8 mouse cellular contexts compared by ENCODE assay signal in the genomic region with DNA sequence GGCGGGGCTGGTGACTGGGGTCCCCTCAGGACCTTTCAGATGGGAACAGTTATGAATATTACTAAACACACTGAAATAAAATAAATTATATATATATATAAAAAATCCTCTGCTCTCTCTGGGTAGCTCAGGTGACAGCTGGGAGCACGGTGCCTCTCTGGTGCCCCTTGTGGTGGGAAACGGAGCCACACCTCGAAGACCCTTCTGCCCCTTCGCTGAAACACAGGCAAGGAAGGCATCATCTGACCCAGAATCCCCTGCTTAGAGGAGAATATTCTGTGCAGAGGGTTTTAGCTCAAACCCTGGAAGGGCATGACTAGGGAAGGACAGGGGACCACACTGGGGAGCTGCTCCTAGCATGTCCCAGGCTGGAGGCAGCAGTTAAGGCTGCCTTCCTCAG.
DNase-seq lines count a peak whose midpoint lies in the region; ATAC-seq lines count a peak whose summit lies in the region.
"Had no signal": no experiment of that assay in that cellular context is flagged by ENCODE, and none has a peak within 500 bp of the region (broad histone marks: within the 10 kb centered on the region; RNA-seq: fewer than 3 reads in every experiment).

No protein-coding gene starts in this region.

- H3K4me2 ChIP-seq in kidney, embryonic 15.5 days, result no peak overlapping the region

- WGBS in kidney, embryonic 15.5 days, result 10% methylated on average over 5 of the region's 5 CpGs
- WGBS in limb, embryonic 10.5 days, result 4% methylated on average over 5 of the region's 5 CpGs

- peak; percentile 15 for DNase-seq in kidney, adult 9 months
- peak; percentile 55 for DNase-seq in ES-CJ7 (ENCODE audit: low read depth, low spot score)
- DNase-seq in limb, embryonic 10.5 days (ENCODE audit: low spot score), result peak; percentile 74
- peak; percentile 22 for DNase-seq in testis, postnatal 14 days (ENCODE audit: low spot score)
- no peak for DNase-seq in left cerebral cortex, adult 8-10 months (ENCODE audit: low spot score in 2 of 2)

- H3K27ac ChIP-seq in kidney, embryonic 15.5 days, result no peak overlapping the region
- no peak overlapping the region for H3K27ac ChIP-seq in limb, embryonic 10.5 days
- H3K27ac ChIP-seq: macrophage had no signal

- no peaks in the 10 kb centered on the region for H3K4me1 ChIP-seq in kidney, embryonic 15.5 days
- no peaks in the 10 kb centered on the region for H3K4me1 ChIP-seq in limb, embryonic 10.5 days

- no peak overlapping the region for H3K4me3 ChIP-seq in kidney, embryonic 15.5 days (replicated peaks)
- no peak overlapping the region for H3K4me3 ChIP-seq in limb, embryonic 10.5 days

- H3K27me3 ChIP-seq in kidney, embryonic 15.5 days, result no peaks in the 10 kb centered on the region
- no peaks in the 10 kb centered on the region for H3K27me3 ChIP-seq in limb, embryonic 10.5 days (ENCODE audit: low read depth, poor library complexity, severe bottlenecking)

- no peaks in the 10 kb centered on the region for H3K36me3 ChIP-seq in kidney, embryonic 15.5 days
- H3K36me3 ChIP-seq in limb, embryonic 10.5 days, result no peaks in the 10 kb centered on the region

- no peak for ATAC-seq in kidney, embryonic 15.5 days (replicated peaks; ENCODE audit: low FRiP score)
- ATAC-seq in common myeloid progenitor, adult 5-6 weeks (replicated peaks; ENCODE audit: low read depth, poor library complexity, severe bottlenecking), result peak; percentile 73

- H3K9me3 ChIP-seq in kidney, embryonic 15.5 days (replicated peaks), result no peaks in the 10 kb centered on the region
- no peaks in the 10 kb centered on the region for H3K9me3 ChIP-seq in limb, embryonic 10.5 days (replicated peaks)

- H3K9ac ChIP-seq in kidney, embryonic 15.5 days, result no peak overlapping the region

Comparison
In these comparisons a context has a peak if more than half of its experiments do, and no peak if none do; other contexts are left out.
1. DNase-seq: peak in kidney, adult 9 months (single experiment), ES-CJ7 (single experiment), limb, embryonic 10.5 days (single experiment) and testis, postnatal 14 days (single experiment); none in left cerebral cortex, adult 8-10 months (0 of 2).